Mouse (Mus musculus): ENCODE data around the gene Ssbp4.
"Not testable (repeated sequence)": the region's sequence is repeated elsewhere in the genome, so short reads cannot be mapped to it uniquely, and the experiment has no call there.

The Ssbp4 gene

GRCm38 (mm10) chr8:70587955-70588354 lies 20.7 kb downstream of the Ssbp4 start:
- not testable (repeated sequence) for DNase-seq (ENCODE audit: low spot score)

DNA sequence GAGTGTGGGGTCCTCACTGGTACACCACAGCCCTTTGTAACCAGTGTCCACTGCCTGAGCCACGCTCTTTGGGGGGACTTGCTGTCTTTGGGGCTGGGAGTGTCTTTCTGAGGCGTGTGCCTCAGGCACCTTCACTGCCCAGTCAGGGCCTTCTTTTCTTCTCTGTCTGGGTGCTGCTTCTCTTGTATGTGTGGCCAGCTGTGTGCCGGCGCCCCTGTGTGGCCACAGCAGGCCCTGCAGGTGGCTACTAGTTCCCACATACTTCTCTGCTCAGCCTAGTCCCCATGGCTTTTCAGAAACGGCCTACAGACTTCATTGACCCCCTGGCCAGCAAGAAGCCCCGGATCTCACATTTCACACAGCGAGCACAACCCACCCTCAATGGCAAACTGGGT lies 23.4 kb downstream of the Ssbp4 start:
- no peak for DNase-seq (ENCODE audit: low spot score)

DNA sequence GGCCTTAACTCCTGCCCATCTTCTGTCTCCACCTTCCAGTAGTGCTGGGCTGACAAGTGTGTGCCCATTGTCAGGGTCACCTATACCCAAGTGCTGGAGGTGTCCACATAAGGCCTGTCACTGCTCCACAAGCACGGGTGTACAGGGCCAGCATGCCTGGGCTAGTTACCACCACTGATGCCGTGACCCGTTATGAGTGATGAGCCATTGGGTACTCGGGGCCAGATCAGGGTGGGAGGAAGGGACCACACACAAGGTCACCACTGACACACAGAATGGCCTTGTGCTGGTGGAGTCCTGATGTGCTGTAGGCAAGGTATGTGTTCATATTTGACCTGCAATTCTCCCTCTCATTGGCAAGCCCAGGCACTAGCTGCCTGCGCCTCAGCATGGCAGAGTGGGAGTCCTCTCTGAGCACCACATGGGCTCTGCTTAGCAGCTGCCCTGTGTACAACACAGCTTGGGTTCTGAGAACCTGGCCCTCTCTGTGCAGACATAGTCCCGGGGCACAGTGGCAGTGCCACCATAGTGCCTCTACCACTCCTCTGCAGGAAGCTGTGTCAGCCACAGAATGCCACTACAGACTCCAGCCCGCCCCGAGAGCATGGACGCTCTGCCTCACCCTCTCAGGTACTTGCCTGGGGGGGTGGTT lies 23.9 kb downstream of the Ssbp4 start:
- no peak for DNase-seq (ENCODE audit: low spot score)

- no peak for DNase-seq (ENCODE audit: low spot score)
These were observed 24.9 kb downstream of the Ssbp4 start for GRCm38 (mm10) chr8:70583476-70584387.

- no peak for DNase-seq (ENCODE audit: low spot score)
These were observed 31.5 kb downstream of the Ssbp4 start for GRCm38 (mm10) chr8:70577207-70577606.

GRCm38 (mm10) chr8:70574915-70575314 lies 33.8 kb downstream of the Ssbp4 start:
- no peak for DNase-seq (ENCODE audit: low spot score)

DNA sequence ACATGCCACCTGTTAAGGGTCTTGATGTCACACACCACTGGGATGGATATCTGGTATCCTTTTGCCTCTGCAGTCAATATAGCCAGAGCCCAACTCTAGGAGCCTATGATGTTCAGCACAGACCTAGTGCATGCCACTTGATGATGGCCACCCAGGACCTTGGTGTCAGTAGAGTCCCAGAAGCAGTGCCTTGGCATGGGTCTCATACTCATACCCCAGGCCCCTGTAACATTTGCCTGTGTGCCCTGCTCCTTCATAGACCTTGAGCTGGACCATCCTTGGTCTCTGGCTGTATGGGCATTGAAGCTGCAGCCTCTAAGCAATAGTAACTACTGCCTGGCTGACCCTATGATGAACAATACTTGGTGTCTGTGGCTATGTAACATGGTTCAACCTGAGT lies 34.4 kb downstream of the Ssbp4 start:
- DNase-seq (ENCODE audit: low spot score) = no peak

DNA sequence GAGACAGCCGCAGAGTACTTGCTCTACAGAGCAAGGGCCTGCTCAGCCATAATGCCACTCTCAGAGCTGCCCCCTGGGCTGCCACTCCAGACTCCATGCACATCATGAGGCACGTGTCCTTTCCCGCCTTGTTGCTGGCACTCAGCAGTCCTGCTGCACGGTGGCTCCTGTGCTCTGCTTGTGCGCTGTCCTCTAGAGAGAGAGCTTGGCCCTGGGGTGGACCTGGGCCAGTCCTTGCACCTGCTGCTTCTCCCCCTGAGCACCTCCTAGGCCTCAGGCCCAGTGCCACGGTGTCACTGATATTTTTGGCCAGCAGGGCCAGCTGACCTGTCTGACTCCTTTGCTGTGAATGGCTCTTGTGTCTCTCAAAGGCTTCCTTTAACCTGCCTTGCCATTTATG lies 37.7 kb downstream of the Ssbp4 start:
- DNase-seq (ENCODE audit: low spot score) = no peak

GRCm38 (mm10) chr8:70570360-70570759 lies 38.3 kb downstream of the Ssbp4 start:
- DNase-seq (ENCODE audit: low spot score) = no peak

DNA sequence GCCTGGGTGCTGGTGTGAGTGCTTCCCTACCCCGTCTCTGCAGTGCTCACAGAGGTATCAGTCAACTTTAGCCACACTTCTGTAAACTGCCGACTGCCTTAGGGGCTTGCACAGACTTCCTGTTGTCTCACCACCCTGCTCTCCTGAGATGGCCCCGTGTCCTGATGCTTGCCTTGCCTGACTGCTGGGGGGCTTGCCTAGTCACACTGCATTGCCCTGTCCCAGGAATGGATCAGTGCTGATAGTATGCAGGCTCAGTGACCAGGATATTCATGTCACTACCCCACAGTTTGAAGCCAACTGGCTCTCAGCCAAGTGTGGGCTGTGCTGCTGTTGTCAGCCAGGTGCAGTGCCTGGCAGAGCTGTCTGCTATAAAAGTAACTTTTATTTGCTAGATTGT lies 43.1 kb downstream of the Ssbp4 start:
- no peak for DNase-seq (ENCODE audit: low spot score)

DNA sequence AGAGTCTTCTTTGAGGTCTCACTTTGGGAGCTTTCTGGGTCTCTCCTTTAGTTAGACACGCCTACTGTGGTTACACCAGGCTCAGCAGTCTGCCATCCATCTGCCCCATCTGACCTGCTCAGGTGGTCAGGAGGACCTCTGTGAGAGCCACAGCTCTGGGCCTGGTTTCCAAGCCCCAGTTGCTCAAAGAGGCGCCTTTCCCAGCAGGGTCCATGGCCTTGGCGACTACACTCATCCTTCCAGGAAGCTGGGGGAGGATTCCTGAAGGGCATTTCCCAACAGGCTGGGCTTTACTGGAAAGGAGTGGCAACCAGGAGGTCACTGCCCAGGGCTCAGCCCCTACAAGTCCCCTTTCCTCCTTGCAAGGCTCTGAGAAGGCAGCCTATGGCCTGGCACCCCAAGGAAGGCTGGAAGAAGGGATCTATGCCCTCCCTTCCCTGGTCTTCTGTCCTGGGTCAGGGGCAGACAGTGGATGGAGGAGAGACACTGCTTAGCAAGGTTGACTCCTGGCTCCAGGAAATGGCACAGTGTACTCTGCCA lies 43.9 kb downstream of the Ssbp4 start:
- no peak for DNase-seq (ENCODE audit: low spot score)

DNA sequence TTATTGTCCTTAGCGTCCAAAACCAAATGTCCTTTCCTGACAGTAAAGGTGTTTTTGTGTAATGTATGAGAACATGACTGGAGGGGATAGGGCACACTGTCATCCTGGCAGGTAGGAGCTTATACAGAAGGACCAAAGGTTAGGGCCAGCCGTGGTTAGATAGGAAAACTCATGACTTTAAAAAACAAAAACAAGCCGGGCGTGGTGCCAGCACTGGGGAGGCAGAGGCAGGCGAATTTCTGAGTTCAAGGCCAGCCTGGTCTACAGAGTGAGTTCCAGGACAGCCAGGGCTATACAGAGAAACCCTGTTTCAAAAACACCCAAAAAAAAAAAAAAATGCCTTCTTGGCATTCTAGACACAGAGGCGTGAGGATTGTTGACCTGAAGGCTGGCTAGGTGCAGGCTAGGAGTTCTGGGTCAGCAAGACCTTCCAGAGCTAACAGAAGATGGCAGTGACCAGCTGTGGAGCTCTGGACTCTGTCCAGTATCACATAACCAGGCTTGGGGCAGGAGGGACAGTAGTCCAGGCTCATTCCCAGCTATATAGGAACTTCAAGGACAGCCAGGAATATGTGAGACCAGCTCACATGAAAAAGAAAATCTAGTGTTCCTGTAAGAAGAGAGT lies 44.8 kb downstream of the Ssbp4 start:
- no peak for DNase-seq (ENCODE audit: low spot score)

- DNase-seq (ENCODE audit: low spot score) = no peak
These were observed 45.9 kb downstream of the Ssbp4 start for GRCm38 (mm10) chr8:70562802-70563201.

DNA sequence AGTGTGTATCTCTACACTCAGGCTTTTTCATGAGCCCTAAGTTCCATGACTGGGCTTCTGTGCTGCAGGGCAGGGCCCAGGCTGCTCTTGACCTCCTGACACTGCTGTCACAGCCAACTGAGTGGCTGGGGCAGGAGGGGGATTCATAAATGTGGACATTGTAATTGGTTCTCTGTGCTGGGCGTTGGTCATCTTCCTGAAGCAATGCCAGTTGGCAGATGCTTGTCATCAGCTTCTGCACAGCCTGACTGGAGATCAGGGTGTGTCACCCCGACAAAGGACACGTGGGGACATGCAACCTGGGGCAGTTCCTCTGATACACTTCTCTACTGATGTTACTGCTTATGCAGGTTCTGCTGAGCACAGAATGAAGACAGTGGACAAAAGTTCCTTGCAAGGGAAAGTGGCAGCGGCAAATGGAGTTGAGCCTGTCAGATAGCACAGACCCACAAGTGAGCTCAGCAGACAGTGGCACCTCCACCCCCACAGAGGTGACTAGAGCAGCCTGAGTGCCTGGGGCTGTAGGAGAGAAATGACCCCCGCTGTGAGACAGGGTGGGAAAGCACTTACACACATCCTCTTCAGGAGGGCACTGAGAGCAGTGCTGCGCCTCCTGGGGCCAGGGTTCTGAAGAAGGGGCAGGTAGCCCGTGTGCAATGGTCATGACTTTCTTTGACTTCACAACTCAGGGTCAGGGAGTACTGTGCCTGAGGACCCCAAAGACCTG lies 46.7 kb downstream of the Ssbp4 start:
- no peak for DNase-seq (ENCODE audit: low spot score)

GRCm38 (mm10) chr8:70561357-70561756 lies 47.3 kb downstream of the Ssbp4 start:
- DNase-seq (ENCODE audit: low spot score) = no peak

GRCm38 (mm10) chr8:70560564-70560963 lies 48.1 kb downstream of the Ssbp4 start:
- DNase-seq (ENCODE audit: low spot score) = no peak

- peak; percentile 68 for DNase-seq (ENCODE audit: low spot score)
These were observed 48.6 kb downstream of the Ssbp4 start for GRCm38 (mm10) chr8:70560096-70560495.

DNA sequence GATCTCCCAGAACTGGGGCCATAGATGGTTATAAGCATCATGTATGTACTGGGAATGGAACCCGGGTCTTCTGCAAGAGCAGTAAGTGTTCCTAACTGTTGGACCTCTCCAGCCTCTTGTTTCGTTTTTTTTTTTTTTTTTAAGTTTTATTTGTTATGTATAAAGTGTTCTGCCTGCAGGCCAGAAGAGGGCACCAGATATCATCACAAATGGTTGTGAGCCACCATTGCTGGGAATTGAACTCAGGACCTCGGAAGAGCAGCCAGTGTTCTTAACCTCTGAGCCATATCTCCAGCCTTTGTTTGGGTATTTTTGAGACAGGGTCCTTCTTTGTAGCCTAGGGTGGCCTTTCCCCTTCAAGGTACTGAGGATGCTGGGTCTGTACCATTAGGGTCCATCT lies 49.7 kb downstream of the Ssbp4 start:
- DNase-seq (ENCODE audit: low spot score) = no peak

DNA sequence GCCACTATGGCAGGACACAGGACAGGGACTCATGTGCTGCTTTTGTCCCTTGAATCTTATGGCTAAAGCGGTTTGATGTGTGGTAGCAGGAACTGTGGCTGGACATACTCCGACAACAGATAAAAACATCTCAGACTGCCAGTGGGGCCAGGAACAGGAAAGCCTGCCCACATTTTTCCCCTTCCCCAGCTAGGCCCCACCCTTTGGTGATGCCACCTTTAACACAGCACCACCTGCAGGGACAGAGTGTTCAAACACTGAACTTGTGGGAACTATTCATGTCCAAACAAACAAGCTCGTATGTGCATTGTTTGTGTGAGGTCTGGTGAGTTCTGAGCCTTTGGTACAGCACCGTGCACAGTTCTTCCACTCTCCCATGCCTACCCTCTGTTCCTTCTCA lies 50.3 kb downstream of the Ssbp4 start:
- no peak for DNase-seq (ENCODE audit: low spot score)

DNA sequence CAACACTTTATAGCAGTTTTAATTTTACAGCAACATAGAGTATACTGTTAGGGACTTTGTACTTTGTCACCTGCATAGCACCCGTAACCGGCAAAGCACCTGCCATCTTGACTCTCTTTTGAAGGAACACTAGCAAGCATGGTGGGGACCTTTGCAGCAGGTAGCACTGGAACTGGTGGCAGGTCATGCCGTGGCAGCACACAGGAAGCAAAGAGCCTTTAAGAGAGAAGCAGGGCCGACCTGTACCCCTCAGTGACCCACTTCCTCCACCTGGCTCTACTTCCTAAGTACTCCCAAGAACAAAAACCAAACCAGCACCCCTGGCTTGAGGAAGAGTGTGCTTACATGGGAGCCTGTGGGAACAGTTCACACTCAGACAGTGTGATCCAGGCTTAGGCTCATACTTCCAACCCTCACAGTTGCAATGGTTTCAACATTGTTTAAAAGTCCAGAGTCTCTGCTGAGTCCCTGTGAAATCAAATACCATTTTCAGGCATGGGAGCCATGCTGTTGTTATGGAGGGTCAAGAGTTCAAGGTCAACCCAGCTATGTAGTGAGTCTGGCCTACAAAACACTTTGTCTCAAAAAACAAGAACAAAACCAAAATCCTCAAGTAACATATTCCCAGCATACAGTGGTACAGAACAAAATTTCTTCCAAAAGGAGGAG lies 53.5 kb downstream of the Ssbp4 start:
- no peak for DNase-seq (ENCODE audit: low spot score)

- DNase-seq (ENCODE audit: low spot score) = no peak
These were observed 54.9 kb downstream of the Ssbp4 start for GRCm38 (mm10) chr8:70553740-70554139.

GRCm38 (mm10) chr8:70552836-70553235 lies 55.8 kb downstream of the Ssbp4 start:
- no peak for DNase-seq (ENCODE audit: low spot score)
